ENCODE assay signal across 20 mouse cellular contexts in genomic region chr15:63205150-63205549, GRCm38 (mm10).
DNase-seq lines count a peak whose midpoint lies in the region; ATAC-seq and TF ChIP-seq lines count a peak whose summit lies in the region.
"Had no signal": no experiment of that assay in that cellular context is flagged by ENCODE, and none has a peak within 500 bp of the region (broad histone marks: within the 10 kb centered on the region; RNA-seq: fewer than 3 reads in every experiment).

No protein-coding gene starts in this region.

- H3K27ac ChIP-seq in forebrain, postnatal 0 days (ENCODE audit: low read depth, low read length), result peak overlapping the region; percentile 64
- H3K27ac ChIP-seq in forebrain, embryonic 11.5 days (ENCODE audit: low read depth, low read length), result no peak overlapping the region
- H3K27ac ChIP-seq in midbrain, embryonic 14.5 days (replicated peaks; ENCODE audit: low read depth, low read length), result no peak overlapping the region
- H3K27ac ChIP-seq in midbrain, embryonic 13.5 days, result no peak overlapping the region
- H3K27ac ChIP-seq in midbrain, postnatal 0 days (ENCODE audit: low read depth, low read length), result peak overlapping the region; percentile 2; the same call in 1 of the 2 replicates
- H3K27ac ChIP-seq: embryonic facial prominence, embryonic 13.5 days; gastrocnemius, adult 2 months; heart, embryonic 13.5 days; hindbrain, embryonic 15.5 days; intestine, embryonic 15.5 days had no signal

- DNase-seq in forebrain, postnatal 0 days, result peak; percentile 41
- DNase-seq in forebrain, embryonic 11.5 days (ENCODE audit: low spot score), result no peak
- peak; percentile 25 for DNase-seq in midbrain, embryonic 14.5 days
- DNase-seq in brain, embryonic 14.5 days (ENCODE audit: low read depth), result peak; percentile 35
- DNase-seq in midbrain, postnatal 0 days (ENCODE audit: low spot score), result peak; percentile 17
- DNase-seq: adrenal gland, adult 8-10 months; adrenal gland, postnatal 36 days; cerebellum, adult 18-20 months; cerebellum, adult 9-11 months; cerebellum, postnatal 36 days; gastrocnemius, adult 2 months; gastrocnemius, postnatal 25 days; heart, postnatal 36 days; kidney, adult 2 months had no signal

- H3K4me3 ChIP-seq in forebrain, postnatal 0 days (ENCODE audit: low read depth, low read length), result no peak overlapping the region
- H3K4me3 ChIP-seq in forebrain, embryonic 11.5 days (ENCODE audit: low read depth, low read length), result no peak overlapping the region
- H3K4me3 ChIP-seq in midbrain, embryonic 14.5 days (replicated peaks; ENCODE audit: low read depth, low read length), result no peak overlapping the region
- no peak overlapping the region for H3K4me3 ChIP-seq in midbrain, embryonic 13.5 days (replicated peaks)
- no peak overlapping the region for H3K4me3 ChIP-seq in midbrain, postnatal 0 days (ENCODE audit: low read depth, low read length)
- H3K4me3 ChIP-seq: embryonic facial prominence, embryonic 13.5 days; gastrocnemius, adult 2 months; heart, embryonic 13.5 days; hindbrain, embryonic 15.5 days; intestine, embryonic 15.5 days had no signal

- no peak overlapping the region for H3K4me2 ChIP-seq in forebrain, postnatal 0 days (ENCODE audit: low read depth)
- H3K4me2 ChIP-seq in forebrain, embryonic 11.5 days (ENCODE audit: low read depth, low read length, severe bottlenecking), result no peak overlapping the region
- no peak overlapping the region for H3K4me2 ChIP-seq in midbrain, embryonic 14.5 days (ENCODE audit: low read length)
- H3K4me2 ChIP-seq in midbrain, embryonic 13.5 days (replicated peaks), result no peak overlapping the region
- H3K4me2 ChIP-seq in midbrain, postnatal 0 days (ENCODE audit: low read depth, low read length, poor library complexity, severe bottlenecking), result no peak overlapping the region
- H3K4me2 ChIP-seq: embryonic facial prominence, embryonic 13.5 days; heart, embryonic 13.5 days; hindbrain, embryonic 15.5 days; intestine, embryonic 15.5 days had no signal

- no peak for TF ChIP-seq CTCF in forebrain, postnatal 0 days (IDR thresholded peaks at IDR 0.05; ENCODE audit: low read depth)
- TF ChIP-seq CTCF in brain, embryonic 14.5 days (IDR thresholded peaks at IDR 0.05; ENCODE audit: borderline replicate concordance, extremely low read depth, insufficient read depth, insufficient read length), result no peak
- TF ChIP-seq CTCF in midbrain, postnatal 0 days (IDR thresholded peaks at IDR 0.05), result no peak

- no peaks in the 10 kb centered on the region for H3K27me3 ChIP-seq in forebrain, postnatal 0 days (ENCODE audit: insufficient read depth, low read length)
- H3K27me3 ChIP-seq in forebrain, embryonic 11.5 days (ENCODE audit: control insufficient read depth, insufficient read depth, low read length), result no peaks in the 10 kb centered on the region
- no peaks in the 10 kb centered on the region for H3K27me3 ChIP-seq in midbrain, embryonic 14.5 days (ENCODE audit: control insufficient read depth, insufficient read depth, low read length)
- H3K27me3 ChIP-seq in midbrain, embryonic 13.5 days, result no peaks in the 10 kb centered on the region
- H3K27me3 ChIP-seq in midbrain, postnatal 0 days (ENCODE audit: insufficient read depth, low read length), result no peaks in the 10 kb centered on the region
- H3K27me3 ChIP-seq: embryonic facial prominence, embryonic 13.5 days; heart, embryonic 13.5 days; hindbrain, embryonic 15.5 days; intestine, embryonic 15.5 days had no signal

- peak; percentile 83 for ATAC-seq in forebrain, postnatal 0 days
- no peak for ATAC-seq in forebrain, embryonic 11.5 days (replicated peaks; ENCODE audit: low FRiP score)
- ATAC-seq in midbrain, embryonic 14.5 days (ENCODE audit: low FRiP score, low TSS enrichment), result no peak
- ATAC-seq in midbrain, embryonic 13.5 days, result no peak
- ATAC-seq in midbrain, postnatal 0 days (ENCODE audit: low FRiP score), result peak; percentile 56; the same call in 1 of the 2 replicates
- no peak for ATAC-seq in inflammation-experienced regulatory T-cells, adult 6 months
- ATAC-seq: intestine, embryonic 15.5 days had no signal

- H3K36me3 ChIP-seq in forebrain, postnatal 0 days (ENCODE audit: insufficient read depth), result no peaks in the 10 kb centered on the region
- H3K36me3 ChIP-seq in forebrain, embryonic 11.5 days (ENCODE audit: control insufficient read depth, insufficient read depth, low read length), result no peaks in the 10 kb centered on the region
- H3K36me3 ChIP-seq in midbrain, embryonic 14.5 days (ENCODE audit: control insufficient read depth, insufficient read depth, low read length), result no peaks in the 10 kb centered on the region
- H3K36me3 ChIP-seq in midbrain, embryonic 13.5 days, result no peaks in the 10 kb centered on the region
- no peaks in the 10 kb centered on the region for H3K36me3 ChIP-seq in midbrain, postnatal 0 days (ENCODE audit: insufficient read depth, low read length)
- H3K36me3 ChIP-seq: embryonic facial prominence, embryonic 13.5 days; heart, embryonic 13.5 days; hindbrain, embryonic 15.5 days; intestine, embryonic 15.5 days had no signal

- no peak for TF ChIP-seq POLR2A in brain, embryonic 14.5 days (IDR thresholded peaks at IDR 0.05; ENCODE audit: borderline replicate concordance, extremely low read depth, insufficient read depth, insufficient read length, poor library complexity, severe bottlenecking)

- 94% methylated on average over 1 of the region's 1 CpGs for WGBS in forebrain, postnatal 0 days
- WGBS in forebrain, embryonic 11.5 days, result 86% methylated on average over 1 of the region's 1 CpGs
- WGBS in midbrain, embryonic 14.5 days, result 72% methylated on average over 1 of the region's 1 CpGs
- WGBS in midbrain, embryonic 13.5 days, result 81% methylated on average over 1 of the region's 1 CpGs
- 79% methylated on average over 1 of the region's 1 CpGs for WGBS in midbrain, postnatal 0 days

- no peak overlapping the region for H3K9ac ChIP-seq in forebrain, postnatal 0 days
- no peak overlapping the region for H3K9ac ChIP-seq in forebrain, embryonic 11.5 days (ENCODE audit: low read length)
- H3K9ac ChIP-seq in midbrain, embryonic 14.5 days (replicated peaks; ENCODE audit: low read length), result no peak overlapping the region
- no peak overlapping the region for H3K9ac ChIP-seq in midbrain, embryonic 13.5 days (replicated peaks)
- H3K9ac ChIP-seq in midbrain, postnatal 0 days (replicated peaks; ENCODE audit: low read length, poor library complexity, severe bottlenecking), result no peak overlapping the region
- H3K9ac ChIP-seq: embryonic facial prominence, embryonic 13.5 days; heart, embryonic 13.5 days; hindbrain, embryonic 15.5 days; intestine, embryonic 15.5 days had no signal

- no peaks in the 10 kb centered on the region for H3K4me1 ChIP-seq in forebrain, postnatal 0 days (ENCODE audit: insufficient read depth)
- no peaks in the 10 kb centered on the region for H3K4me1 ChIP-seq in forebrain, embryonic 11.5 days (replicated peaks; ENCODE audit: control insufficient read depth, insufficient read depth, low read length)
- no peaks in the 10 kb centered on the region for H3K4me1 ChIP-seq in midbrain, embryonic 14.5 days (ENCODE audit: control insufficient read depth, insufficient read depth, low read length)
- H3K4me1 ChIP-seq in midbrain, embryonic 13.5 days (replicated peaks), result no peaks in the 10 kb centered on the region
- no peaks in the 10 kb centered on the region for H3K4me1 ChIP-seq in midbrain, postnatal 0 days (ENCODE audit: insufficient read depth, low read length)
- H3K4me1 ChIP-seq: embryonic facial prominence, embryonic 13.5 days; heart, embryonic 13.5 days; hindbrain, embryonic 15.5 days; intestine, embryonic 15.5 days had no signal

- H3K9me3 ChIP-seq in forebrain, postnatal 0 days (ENCODE audit: low read length), result no peaks in the 10 kb centered on the region
- H3K9me3 ChIP-seq in forebrain, embryonic 11.5 days (ENCODE audit: control insufficient read depth, low read length), result no peaks in the 10 kb centered on the region
- H3K9me3 ChIP-seq in midbrain, embryonic 14.5 days (ENCODE audit: control insufficient read depth, low read length), result no peaks in the 10 kb centered on the region
- H3K9me3 ChIP-seq in midbrain, embryonic 13.5 days, result no peaks in the 10 kb centered on the region
- H3K9me3 ChIP-seq in midbrain, postnatal 0 days (ENCODE audit: low read length), result no peaks in the 10 kb centered on the region
- H3K9me3 ChIP-seq: embryonic facial prominence, embryonic 13.5 days; heart, embryonic 13.5 days; hindbrain, embryonic 15.5 days; intestine, embryonic 15.5 days had no signal

Comparison
In these comparisons a context has a peak if more than half of its experiments do, and no peak if none do; other contexts are left out.
1. ATAC-seq: peak in forebrain, postnatal 0 days (single experiment) and midbrain, postnatal 0 days (single experiment); none in forebrain, embryonic 11.5 days (single experiment), midbrain, embryonic 14.5 days (single experiment), midbrain, embryonic 13.5 days (single experiment) and inflammation-experienced regulatory T-cells, adult 6 months (single experiment).
2. H3K27ac ChIP-seq: peak in forebrain, postnatal 0 days (single experiment) and midbrain, postnatal 0 days (single experiment); none in forebrain, embryonic 11.5 days (single experiment), midbrain, embryonic 14.5 days (single experiment) and midbrain, embryonic 13.5 days (single experiment).